Mouse (Mus musculus): ENCODE measurements at regions not wholly inside any gene's neighbourhood (a gene's known extent, or its start where the extent isn't known, plus 50 kb on each side); places are given as distances from the start of the nearest gene placed in this dataset.
A peak's percentile ranks its signal among the peaks of the same experiment; 100 is the strongest.

GRCm38 (mm10) chr16:76821261-76821660 is 192.2 kb upstream of the Usp25 start:
- Histone ChIP-seq H3K4me1 (replicated peaks) (no peaks in the 10 kb centered on the region), H3K27ac (no peak overlapping the region), H3K27me3 (replicated peaks) (no peaks in the 10 kb centered on the region), H3K9ac (no peak overlapping the region), H3K36me3 (no peaks in the 10 kb centered on the region), H3K9me3 (no peaks in the 10 kb centered on the region), H3K4me2 (replicated peaks) (no peak overlapping the region), H3K4me3 (replicated peaks) (no peak overlapping the region)
- ATAC-seq = no peak
- 91% methylated on average over 10 of the region's 10 CpGs for WGBS

GRCm38 (mm10) chr16:76816056-76816885 is 197.2 kb upstream of the Usp25 start:
- Histone ChIP-seq H3K36me3 (no peaks in the 10 kb centered on the region), H3K9ac (no peak overlapping the region), H3K9me3 (no peaks in the 10 kb centered on the region), H3K27me3 (replicated peaks) (no peaks in the 10 kb centered on the region), H3K4me3 (replicated peaks) (no peak overlapping the region), H3K4me1 (replicated peaks) (no peaks in the 10 kb centered on the region), H3K27ac (no peak overlapping the region), H3K4me2 (replicated peaks) (no peak overlapping the region)
- WGBS = 85% methylated on average over 17 of the region's 17 CpGs
- ATAC-seq = no peak

GRCm38 (mm10) chr16:76803725-76804124 is 209.8 kb upstream of the Usp25 start:
- Histone ChIP-seq H3K9me3 (no peaks in the 10 kb centered on the region), H3K36me3 (no peaks in the 10 kb centered on the region), H3K4me2 (replicated peaks) (no peak overlapping the region), H3K4me1 (replicated peaks) (no peaks in the 10 kb centered on the region), H3K4me3 (replicated peaks) (no peak overlapping the region), H3K9ac (no peak overlapping the region), H3K27ac (no peak overlapping the region), H3K27me3 (replicated peaks) (no peaks in the 10 kb centered on the region)
- WGBS = 35% methylated on average over 3 of the region's 3 CpGs
- no peak for ATAC-seq

- Histone ChIP-seq H3K4me1 (replicated peaks) (no peaks in the 10 kb centered on the region), H3K27ac (no peak overlapping the region), H3K4me2 (replicated peaks) (no peak overlapping the region), H3K9ac (no peak overlapping the region), H3K4me3 (replicated peaks) (no peak overlapping the region), H3K27me3 (replicated peaks) (no peaks in the 10 kb centered on the region), H3K36me3 (no peaks in the 10 kb centered on the region), H3K9me3 (no peaks in the 10 kb centered on the region)
- ATAC-seq = no peak
- WGBS = 75% methylated on average over 6 of the region's 6 CpGs
Observed at GRCm38 (mm10) chr16:76786405-76787155, 226.9 kb upstream of the Usp25 start.

GRCm38 (mm10) chr16:76782656-76783055 is 230.8 kb upstream of the Usp25 start:
- H3K36me3 ChIP-seq = no peaks in the 10 kb centered on the region
- H3K9ac ChIP-seq = no peak overlapping the region
- H3K9me3 ChIP-seq = no peaks in the 10 kb centered on the region
- H3K4me2 ChIP-seq (replicated peaks) = no peak overlapping the region
- no peaks in the 10 kb centered on the region for H3K27me3 ChIP-seq (replicated peaks)
- no peaks in the 10 kb centered on the region for H3K4me1 ChIP-seq (replicated peaks)
- WGBS = 62% methylated on average over 5 of the region's 5 CpGs
- no peak for ATAC-seq
- H3K27ac ChIP-seq = no peak overlapping the region
- H3K4me3 ChIP-seq (replicated peaks) = no peak overlapping the region

GRCm38 (mm10) chr16:76775790-76776189 is 237.7 kb upstream of the Usp25 start:
- WGBS = 79% methylated on average over 2 of the region's 2 CpGs
- no peak overlapping the region for H3K4me3 ChIP-seq (replicated peaks)

GRCm38 (mm10) chr16:76774032-76774431 is 239.5 kb upstream of the Usp25 start:
- WGBS = 74% methylated on average over 8 of the region's 8 CpGs
- Histone ChIP-seq H3K4me2 (replicated peaks) (no peak overlapping the region), H3K36me3 (no peaks in the 10 kb centered on the region), H3K27me3 (replicated peaks) (no peaks in the 10 kb centered on the region), H3K27ac (no peak overlapping the region), H3K4me3 (replicated peaks) (no peak overlapping the region), H3K9me3 (no peaks in the 10 kb centered on the region), H3K4me1 (replicated peaks) (no peaks in the 10 kb centered on the region), H3K9ac (no peak overlapping the region)
- no peak for ATAC-seq

More at GRCm38 (mm10) chr16:76775790-76776189, 237.7 kb upstream of the Usp25 start:
- no peaks in the 10 kb centered on the region for H3K36me3 ChIP-seq
- no peak for ATAC-seq
- H3K9me3 ChIP-seq = no peaks in the 10 kb centered on the region
- no peaks in the 10 kb centered on the region for H3K4me1 ChIP-seq (replicated peaks)
- no peak overlapping the region for H3K9ac ChIP-seq
- H3K27ac ChIP-seq = no peak overlapping the region
- H3K4me2 ChIP-seq (replicated peaks) = no peak overlapping the region
- H3K27me3 ChIP-seq (replicated peaks) = no peaks in the 10 kb centered on the region

GRCm38 (mm10) chr16:76773466-76773865 is 240.0 kb upstream of the Usp25 start:
- H3K36me3 ChIP-seq = no peaks in the 10 kb centered on the region
- no peak for ATAC-seq
- no peak overlapping the region for H3K4me3 ChIP-seq (replicated peaks)
- H3K27ac ChIP-seq = no peak overlapping the region
- no peak overlapping the region for H3K4me2 ChIP-seq (replicated peaks)
- no peaks in the 10 kb centered on the region for H3K9me3 ChIP-seq
- no peak overlapping the region for H3K9ac ChIP-seq
- no peaks in the 10 kb centered on the region for H3K4me1 ChIP-seq (replicated peaks)
- no peaks in the 10 kb centered on the region for H3K27me3 ChIP-seq (replicated peaks)

GRCm38 (mm10) chr16:76768607-76769006 is 244.9 kb upstream of the Usp25 start:
- no peak overlapping the region for H3K4me3 ChIP-seq (replicated peaks)
- 81% methylated on average over 9 of the region's 9 CpGs for WGBS

GRCm38 (mm10) chr16:76766636-76767035 is 246.9 kb upstream of the Usp25 start:
- Histone ChIP-seq H3K27me3 (replicated peaks) (no peaks in the 10 kb centered on the region), H3K27ac (no peak overlapping the region), H3K36me3 (no peaks in the 10 kb centered on the region), H3K9me3 (no peaks in the 10 kb centered on the region), H3K4me2 (replicated peaks) (no peak overlapping the region), H3K4me1 (replicated peaks) (no peaks in the 10 kb centered on the region), H3K9ac (no peak overlapping the region), H3K4me3 (replicated peaks) (no peak overlapping the region)
- 39% methylated on average over 3 of the region's 3 CpGs for WGBS
- no peak for ATAC-seq

More at GRCm38 (mm10) chr16:76768607-76769006, 244.9 kb upstream of the Usp25 start:
- 0 out of 2 replicates have a peak, but pooled peaks have one; percentile 58 for ATAC-seq
- Histone ChIP-seq H3K4me2 (replicated peaks) (no peak overlapping the region), H3K36me3 (no peaks in the 10 kb centered on the region), H3K4me1 (replicated peaks) (no peaks in the 10 kb centered on the region), H3K27me3 (replicated peaks) (no peaks in the 10 kb centered on the region), H3K9ac (no peak overlapping the region), H3K27ac (no peak overlapping the region), H3K9me3 (no peaks in the 10 kb centered on the region)

GRCm38 (mm10) chr16:76765536-76765935 is 248.0 kb upstream of the Usp25 start:
- Histone ChIP-seq H3K4me3 (replicated peaks) (no peak overlapping the region), H3K4me2 (replicated peaks) (no peak overlapping the region), H3K27ac (no peak overlapping the region)

GRCm38 (mm10) chr16:76764994-76765393 is 248.5 kb upstream of the Usp25 start:
- no peak overlapping the region for H3K9ac ChIP-seq
- no peak for ATAC-seq
- no peaks in the 10 kb centered on the region for H3K4me1 ChIP-seq (replicated peaks)
- no peaks in the 10 kb centered on the region for H3K27me3 ChIP-seq (replicated peaks)
- H3K4me2 ChIP-seq (replicated peaks) = no peak overlapping the region
- no peaks in the 10 kb centered on the region for H3K9me3 ChIP-seq
- whole genome bisulfite sequencing = 28% methylated on average over 5 of the region's 5 CpGs
- no peak overlapping the region for H3K4me3 ChIP-seq (replicated peaks)
- no peaks in the 10 kb centered on the region for H3K36me3 ChIP-seq
- no peak overlapping the region for H3K27ac ChIP-seq

More at GRCm38 (mm10) chr16:76765536-76765935, 248.0 kb upstream of the Usp25 start:
- H3K27me3 ChIP-seq (replicated peaks) = no peaks in the 10 kb centered on the region
- no peaks in the 10 kb centered on the region for H3K36me3 ChIP-seq
- no peak for ATAC-seq
- H3K4me1 ChIP-seq (replicated peaks) = no peaks in the 10 kb centered on the region
- WGBS = 20% methylated on average over 7 of the region's 7 CpGs
- no peak overlapping the region for H3K9ac ChIP-seq
- no peaks in the 10 kb centered on the region for H3K9me3 ChIP-seq
